Mouse (Mus musculus) small intestine, adult 2 months (tissue): Measurements from ENCODE around the gene Trim72.

Source experiments
- CTCF ChIP-seq: fragments of 200-500 bp; IDR thresholded peaks from 2 replicates; pipeline ENCODE4 v1.5.1; 2012; ENCODE audit warnings: low read depth, mild to moderate bottlenecking, control low read depth, inconsistent platforms, low read length, moderate library complexity, mixed read lengths; ENCODE audit not compliant: insufficient replicate concordance, insufficient read length; ENCODE audit errors: extremely low read depth
- POLR2A ChIP-seq: fragments of 200-500 bp; IDR thresholded peaks from 2 replicates; pipeline ENCODE4 v1.6.1; 2012; ENCODE audit warnings: low read depth, mild to moderate bottlenecking, control low read depth, inconsistent platforms, low read length, moderate library complexity

- TF ChIP-seq CTCF (no peak), POLR2A (no peak)
These were observed 2.4 kb downstream of the Trim72 start for GRCm38 (mm10) chr7:128006193-128006592.
